Mouse (Mus musculus): ENCODE results near the gene Aacs. TPM values are rescaled to one million over a fixed set of nuclear protein-coding genes. Genes with fewer than 3 reads are reported as not detected.
"Not testable (repeated sequence)": the region's sequence is repeated elsewhere in the genome, so short reads cannot be mapped to it uniquely, and the experiment has no call there.

Gene Aacs
- 60.0 and 62.4 TPM in 2 replicates for polyA plus RNA-seq (2015; fragmentation: Nextera tagmentation; extraction: Ambion mirVana)

GRCm38 (mm10) chr5:125475601-125476285, at the start of gene Aacs:
Gene Aacs, plus strand, starts transcription at chr5:125475814.
- Histone ChIP-seq H3K9ac (peak within 1 kb of the TSS; percentile 88), H3K27ac (peak within 1 kb of the TSS; percentile 88), H3K27me3 (no peaks in the 10 kb centered on the region), H3K9me3 (no peaks in the 10 kb centered on the region), H3K4me3 (peak within 1 kb of the TSS; percentile 84), H3K4me1 (replicated peaks) (peaks cover 42% of the 10 kb centered on the region), H3K4me2 (peak within 1 kb of the TSS; percentile 91), H3K36me3 (peaks cover 5% of the 10 kb centered on the region; the same call in 1 of the 2 replicates)
- under 1% methylated on average over 60 of the region's 60 CpGs for WGBS
- peak; percentile 91 for ATAC-seq (ENCODE audit: low FRiP score)

GRCm38 (mm10) chr5:125426343-125426742, 49.3 kb upstream of the Aacs start:
- H3K27me3 ChIP-seq: no peaks in the 10 kb centered on the region
- H3K27ac ChIP-seq: no peak overlapping the region
- 96% methylated on average over 10 of the region's 10 CpGs for WGBS
- no peaks in the 10 kb centered on the region for H3K9me3 ChIP-seq
- no peak overlapping the region for H3K4me3 ChIP-seq
- H3K36me3 ChIP-seq: peaks cover 100% of the 10 kb centered on the region
- H3K9ac ChIP-seq: no peak overlapping the region
- no peaks in the 10 kb centered on the region for H3K4me1 ChIP-seq (replicated peaks)
- ATAC-seq (ENCODE audit: low FRiP score): no peak
- H3K4me2 ChIP-seq: no peak overlapping the region

- H3K9ac ChIP-seq; ATAC-seq (ENCODE audit: low FRiP score); H3K27ac ChIP-seq; H3K9me3 ChIP-seq; H3K4me3 ChIP-seq; H3K27me3 ChIP-seq: not testable (repeated sequence)
- Histone ChIP-seq H3K36me3 (peaks cover 46% of the 10 kb centered on the region), H3K4me2 (peak overlapping the region; percentile 94; the same call in 1 of the 2 replicates), H3K4me1 (replicated peaks) (peaks cover 13% of the 10 kb centered on the region)
- WGBS: 92% methylated on average over 2 of the region's 2 CpGs
These were observed 43.3 kb upstream of the Aacs start for GRCm38 (mm10) chr5:125432324-125432723.

GRCm38 (mm10) chr5:125433793-125434337, 41.7 kb upstream of the Aacs start, which contains the start of gene Dhx37:
Gene Dhx37, minus strand, starts transcription at chr5:125434121.
- H3K9ac ChIP-seq: peak within 1 kb of the TSS; percentile 90
- 0% methylated on average over 46 of the region's 46 CpGs for WGBS
- H3K9me3 ChIP-seq: no peaks in the 10 kb centered on the region
- H3K4me1 ChIP-seq (replicated peaks): peaks cover 13% of the 10 kb centered on the region
- peaks cover 30% of the 10 kb centered on the region for H3K36me3 ChIP-seq
- no peaks in the 10 kb centered on the region for H3K27me3 ChIP-seq
- peak; percentile 97 for ATAC-seq (ENCODE audit: low FRiP score)
- peak within 1 kb of the TSS; percentile 81 for H3K27ac ChIP-seq
- peak within 1 kb of the TSS; percentile 89 for H3K4me3 ChIP-seq
- H3K4me2 ChIP-seq: peak within 1 kb of the TSS; percentile 94

GRCm38 (mm10) chr5:125434347-125434746, 41.3 kb upstream of the Aacs start:
- H3K9me3 ChIP-seq, H3K9ac ChIP-seq, H3K27me3 ChIP-seq, H3K27ac ChIP-seq: not testable (repeated sequence)
- 60% methylated on average over 15 of the region's 15 CpGs for WGBS
- Histone ChIP-seq H3K4me2 (peak overlapping the region; percentile 94), H3K36me3 (peaks cover 25% of the 10 kb centered on the region), H3K4me1 (replicated peaks) (peaks cover 13% of the 10 kb centered on the region), H3K4me3 (peak overlapping the region; percentile 89)
- ATAC-seq (ENCODE audit: low FRiP score): peak; percentile 14; the same call in 1 of the 2 replicates

GRCm38 (mm10) chr5:125440583-125441233, 34.9 kb upstream of the Aacs start:
- no peaks in the 10 kb centered on the region for H3K27me3 ChIP-seq
- no peaks in the 10 kb centered on the region for H3K36me3 ChIP-seq
- peaks cover 27% of the 10 kb centered on the region for H3K4me1 ChIP-seq (replicated peaks)
- peak overlapping the region; percentile 68 for H3K4me2 ChIP-seq
- 0 out of 2 replicates have a peak, but pooled peaks have one; percentile 3 for ATAC-seq (ENCODE audit: low FRiP score)
- H3K4me3 ChIP-seq: peak overlapping the region; percentile 82
- 2% methylated on average over 7 of the region's 7 CpGs for WGBS
- no peak overlapping the region for H3K27ac ChIP-seq
- no peaks in the 10 kb centered on the region for H3K9me3 ChIP-seq
- H3K9ac ChIP-seq: peak overlapping the region; percentile 94

GRCm38 (mm10) chr5:125441234-125442114, 34.1 kb upstream of the Aacs start, which contains the start of gene Bri3bp:
Gene Bri3bp, plus strand, starts transcription at chr5:125441568.
- peak; percentile 89 for ATAC-seq (ENCODE audit: low FRiP score)
- peak within 1 kb of the TSS; percentile 82 for H3K4me3 ChIP-seq
- H3K9me3 ChIP-seq: no peaks in the 10 kb centered on the region
- H3K4me1 ChIP-seq (replicated peaks): peaks cover 35% of the 10 kb centered on the region
- peak within 1 kb of the TSS; percentile 85 for H3K27ac ChIP-seq
- no peaks in the 10 kb centered on the region for H3K36me3 ChIP-seq
- H3K27me3 ChIP-seq: no peaks in the 10 kb centered on the region
- H3K4me2 ChIP-seq: peak within 1 kb of the TSS; percentile 68
- H3K9ac ChIP-seq: peak within 1 kb of the TSS; percentile 94
- WGBS: under 1% methylated on average over 82 of the region's 97 CpGs

- 23% methylated on average over 27 of the region's 27 CpGs for WGBS
These were observed 33.2 kb upstream of the Aacs start for GRCm38 (mm10) chr5:125442136-125442995.

GRCm38 (mm10) chr5:125443335-125443734, 32.3 kb upstream of the Aacs start:
- ATAC-seq (ENCODE audit: low FRiP score): no peak
- Histone ChIP-seq H3K9me3 (no peaks in the 10 kb centered on the region), H3K36me3 (no peaks in the 10 kb centered on the region), H3K4me3 (no peak overlapping the region), H3K4me2 (no peak overlapping the region), H3K27ac (no peak overlapping the region), H3K9ac (no peak overlapping the region), H3K27me3 (no peaks in the 10 kb centered on the region), H3K4me1 (replicated peaks) (peaks cover 35% of the 10 kb centered on the region)
- 95% methylated on average over 5 of the region's 5 CpGs for WGBS

More at GRCm38 (mm10) chr5:125442136-125442995, 33.2 kb upstream of the Aacs start:
- H3K27ac ChIP-seq: peak overlapping the region; percentile 85
- H3K9me3 ChIP-seq: no peaks in the 10 kb centered on the region
- H3K36me3 ChIP-seq: no peaks in the 10 kb centered on the region
- H3K9ac ChIP-seq: peak overlapping the region; percentile 94
- H3K4me2 ChIP-seq: peak overlapping the region; percentile 68
- H3K4me3 ChIP-seq: peak overlapping the region; percentile 82
- H3K27me3 ChIP-seq: no peaks in the 10 kb centered on the region
- ATAC-seq (ENCODE audit: low FRiP score): peak; percentile 38; the same call in 1 of the 2 replicates
- peaks cover 35% of the 10 kb centered on the region for H3K4me1 ChIP-seq (replicated peaks)

GRCm38 (mm10) chr5:125443915-125444314, 31.7 kb upstream of the Aacs start:
- H3K9ac ChIP-seq: no peak overlapping the region
- H3K27me3 ChIP-seq: no peaks in the 10 kb centered on the region
- no peaks in the 10 kb centered on the region for H3K9me3 ChIP-seq
- 90% methylated on average over 3 of the region's 3 CpGs for WGBS
- no peaks in the 10 kb centered on the region for H3K36me3 ChIP-seq
- no peak overlapping the region for H3K4me2 ChIP-seq
- peaks cover 35% of the 10 kb centered on the region for H3K4me1 ChIP-seq (replicated peaks)
- no peak overlapping the region for H3K27ac ChIP-seq
- no peak for ATAC-seq (ENCODE audit: low FRiP score)
- no peak overlapping the region for H3K4me3 ChIP-seq

GRCm38 (mm10) chr5:125444554-125444953, 31.1 kb upstream of the Aacs start:
- H3K4me2 ChIP-seq: no peak overlapping the region
- ATAC-seq (ENCODE audit: low FRiP score): no peak
- H3K27me3 ChIP-seq: no peaks in the 10 kb centered on the region
- H3K27ac ChIP-seq: no peak overlapping the region
- no peaks in the 10 kb centered on the region for H3K9me3 ChIP-seq
- H3K4me1 ChIP-seq (replicated peaks): peaks cover 35% of the 10 kb centered on the region
- 87% methylated on average over 4 of the region's 4 CpGs for WGBS
- H3K9ac ChIP-seq: no peak overlapping the region
- H3K4me3 ChIP-seq: no peak overlapping the region
- H3K36me3 ChIP-seq: no peaks in the 10 kb centered on the region

All from hindbrain, embryonic 13.5 days (tissue).